Mouse (Mus musculus) embryonic facial prominence, embryonic 15.5 days (tissue): ENCODE measurements around the gene Uncx. TPM values are rescaled to one million over a fixed set of nuclear protein-coding genes. Genes with fewer than 3 reads are reported as not detected.

Experiments
- ATAC-seq: fragments of 200-750 bp; cut with Nextera tagmentation; 2 replicates; pipeline ENCODE4 v1.8.0; 2017; ENCODE audit warnings: low read depth, moderate TSS enrichment; ENCODE audit not compliant: insufficient number of reproducible peaks, low FRiP score, low TSS enrichment
- H3K27ac ChIP-seq: fragments of 300-500 bp; sonication (generic); replicated peaks from 2 replicates; pipeline ENCODE4 v1.5.1; 2015; ENCODE audit warnings: mild to moderate bottlenecking, inconsistent platforms
- H3K27me3 ChIP-seq: fragments of 300-500 bp; sonication (generic); 2 replicates; pipeline ENCODE4 v1.6.1; 2015; ENCODE audit warnings: inconsistent platforms
- H3K36me3 ChIP-seq: fragments of 300-500 bp; sonication (generic); 2 replicates; pipeline ENCODE4 v1.6.1; 2015; ENCODE audit warnings: mild to moderate bottlenecking, inconsistent platforms
- H3K4me1 ChIP-seq: fragments of 300-500 bp; sonication (generic); 2 replicates; pipeline ENCODE4 v1.6.1; 2015; ENCODE audit warnings: inconsistent platforms
- H3K4me2 ChIP-seq: fragments of 300-500 bp; sonication (generic); replicated peaks from 2 replicates; pipeline ENCODE4 v1.6.1; 2015; ENCODE audit warnings: mild to moderate bottlenecking, inconsistent platforms
- H3K4me3 ChIP-seq: fragments of 300-500 bp; sonication (generic); replicated peaks from 2 replicates; pipeline ENCODE4 v1.5.1; 2015; ENCODE audit warnings: mild to moderate bottlenecking, inconsistent platforms
- H3K9ac ChIP-seq: fragments of 300-500 bp; sonication (generic); 2 replicates; pipeline ENCODE4 v1.6.1; 2015; ENCODE audit warnings: inconsistent platforms
- H3K9me3 ChIP-seq: fragments of 300-500 bp; sonication (generic); replicated peaks from 2 replicates; pipeline ENCODE4 v1.6.1; 2016; ENCODE audit warnings: inconsistent platforms
- WGBS: fragments of 180-500 bp; shearing (Covaris S2); methylation state at CpG from one replicate; pipeline ENCODE4 v1.1.7; 2015; 5-methylcytosine and 5-hydroxymethylcytosine counted together
- polyA plus RNA-seq: library from polyadenylated mRNA; unstranded; fragments of >200 nt; fragmentation: Nextera tagmentation; extraction: Ambion mirVana; gene quantifications from 2 replicates; pipeline ENCODE4 v1.2.1, GENCODE M21; 2015

The Uncx gene
- polyA plus RNA-seq: 4.6 and 9.8 TPM in 2 replicates

DNA sequence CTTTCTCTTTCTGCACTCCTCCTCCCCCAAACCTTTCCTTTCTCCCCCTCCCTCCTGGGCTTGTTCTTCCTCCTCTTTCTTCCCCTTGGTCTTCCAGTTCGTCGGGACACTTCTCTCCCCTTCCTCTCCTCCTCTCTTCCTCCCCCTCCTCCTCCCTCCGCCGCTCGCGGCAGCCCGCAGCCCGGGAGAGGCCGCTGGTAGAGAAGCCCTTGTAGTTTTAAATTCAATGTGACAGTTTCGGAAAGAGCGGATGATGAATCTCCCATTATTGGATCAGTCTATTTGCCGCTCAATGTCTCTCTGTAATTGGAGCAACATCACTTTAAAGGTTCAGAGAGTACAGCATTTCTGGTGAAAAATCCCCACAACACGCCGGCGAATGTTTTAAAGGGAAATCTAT is at the start of gene Uncx:
Gene Uncx (plus strand): TSS at position 281 of the 400 bp plus-strand sequence.
- H3K4me2 ChIP-seq: peak within 1 kb of the TSS; percentile 28; the same call in 1 of the 2 replicates
- H3K27ac ChIP-seq: no peak within 1 kb of the TSS
- H3K9ac ChIP-seq: no peak within 1 kb of the TSS
- H3K36me3 ChIP-seq: no peaks in the 10 kb centered on the region
- ATAC-seq: no peak
- H3K9me3 ChIP-seq: no peaks in the 10 kb centered on the region
- WGBS: 1% methylated on average over 15 of the region's 15 CpGs
- H3K27me3 ChIP-seq: peaks cover 96% of the 10 kb centered on the region
- peaks cover 35% of the 10 kb centered on the region for H3K4me1 ChIP-seq
- peak within 1 kb of the TSS; percentile 22 for H3K4me3 ChIP-seq

DNA sequence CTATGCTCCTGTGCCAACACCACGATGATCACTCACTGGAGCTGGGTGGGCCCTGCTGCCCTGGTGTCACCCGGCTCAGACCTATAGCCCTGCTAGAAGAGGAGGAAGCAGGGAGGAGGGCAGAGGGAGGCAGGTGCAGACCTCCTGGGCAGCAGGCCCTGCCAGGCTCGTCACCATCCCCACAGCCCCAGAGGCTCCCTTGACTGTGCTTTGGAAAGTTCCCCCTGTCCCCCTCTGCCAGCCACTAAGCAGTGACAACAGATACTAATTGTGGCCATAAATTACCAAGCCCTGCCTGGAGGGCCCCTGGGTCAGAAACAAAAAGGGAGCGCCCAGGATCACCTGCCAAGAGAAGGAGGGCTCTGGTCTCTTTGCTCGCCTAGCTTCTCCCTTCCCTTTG is 49.6 kb upstream of the Uncx start:
- no peak overlapping the region for H3K27ac ChIP-seq
- H3K9ac ChIP-seq: no peak overlapping the region
- ATAC-seq: no peak
- H3K9me3 ChIP-seq: no peaks in the 10 kb centered on the region
- WGBS: 56% methylated on average over 5 of the region's 5 CpGs
- H3K4me2 ChIP-seq: no peak overlapping the region
- 0 out of 2 replicates have a peak, but pooled peaks cover 6% of the 10 kb centered on the region for H3K27me3 ChIP-seq
- H3K36me3 ChIP-seq: no peaks in the 10 kb centered on the region
- no peak overlapping the region for H3K4me3 ChIP-seq
- no peaks in the 10 kb centered on the region for H3K4me1 ChIP-seq

DNA sequence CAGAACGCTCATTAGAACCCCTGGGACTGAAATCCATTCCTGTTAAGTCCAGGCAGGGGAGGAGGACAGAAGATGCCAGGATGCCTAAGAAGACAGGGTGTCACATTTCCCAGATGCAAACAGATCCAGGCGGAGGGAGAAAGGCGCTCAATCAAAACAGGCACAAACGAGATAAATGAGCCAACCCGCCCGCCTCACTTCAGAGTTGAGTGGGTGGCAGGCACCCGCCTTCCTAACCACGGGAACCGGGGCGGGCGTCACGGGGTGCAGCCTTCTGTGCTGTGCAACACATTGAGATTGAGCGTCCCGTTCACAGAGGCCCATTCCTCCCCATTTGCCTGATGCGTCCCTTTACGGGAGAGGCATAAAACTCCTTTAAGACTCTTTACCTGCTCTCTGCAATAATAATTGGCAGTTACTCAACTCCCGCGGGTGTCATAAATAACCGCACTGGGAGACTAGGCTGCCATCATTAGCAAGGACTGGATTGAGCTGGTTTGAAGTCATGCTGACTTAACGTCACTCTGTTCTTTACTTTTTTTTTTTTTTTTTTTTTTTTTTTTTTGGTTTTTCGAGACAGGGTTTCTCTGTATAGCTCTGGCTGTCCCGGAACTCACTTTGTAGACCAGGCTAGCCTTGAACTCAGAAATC is 48.1 kb upstream of the Uncx start:
- H3K9ac ChIP-seq: no peak overlapping the region
- 48% methylated on average over 22 of the region's 22 CpGs for WGBS
- no peak overlapping the region for H3K27ac ChIP-seq
- no peak for ATAC-seq
- no peaks in the 10 kb centered on the region for H3K9me3 ChIP-seq
- H3K4me1 ChIP-seq: no peaks in the 10 kb centered on the region
- no peak overlapping the region for H3K4me3 ChIP-seq
- H3K36me3 ChIP-seq: no peaks in the 10 kb centered on the region
- 0 out of 2 replicates have a peak, but pooled peaks cover 6% of the 10 kb centered on the region for H3K27me3 ChIP-seq
- 0 out of 2 replicates have a peak overlapping the region, but pooled peaks have one; percentile 0 for H3K4me2 ChIP-seq

DNA sequence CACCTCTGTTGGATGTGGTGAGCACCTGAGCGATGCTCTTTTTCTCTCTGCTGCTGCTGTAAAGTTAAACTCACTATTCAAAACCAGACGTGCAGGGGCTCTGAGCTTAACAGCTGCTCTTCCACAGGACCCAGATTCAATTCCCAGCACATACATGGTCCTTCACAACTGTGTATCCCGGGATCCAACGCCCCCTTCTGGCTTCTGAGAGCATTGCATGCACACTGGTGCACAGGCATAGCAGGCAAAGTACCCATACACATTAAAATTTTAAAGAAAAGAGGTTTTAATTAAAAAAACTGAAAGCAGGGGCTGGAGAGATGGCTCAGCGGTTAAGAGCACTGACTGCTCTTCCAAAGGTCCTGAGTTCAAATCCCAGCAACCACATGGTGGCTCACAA is 46.4 kb upstream of the Uncx start:
- no peak overlapping the region for H3K27ac ChIP-seq
- H3K9me3 ChIP-seq: no peaks in the 10 kb centered on the region
- H3K36me3 ChIP-seq: no peaks in the 10 kb centered on the region
- no peak overlapping the region for H3K4me3 ChIP-seq
- no peak overlapping the region for H3K4me2 ChIP-seq
- H3K27me3 ChIP-seq: 0 out of 2 replicates have a peak, but pooled peaks cover 6% of the 10 kb centered on the region
- ATAC-seq: no peak
- 50% methylated on average over 5 of the region's 5 CpGs for WGBS
- H3K4me1 ChIP-seq: no peaks in the 10 kb centered on the region
- H3K9ac ChIP-seq: no peak overlapping the region

DNA sequence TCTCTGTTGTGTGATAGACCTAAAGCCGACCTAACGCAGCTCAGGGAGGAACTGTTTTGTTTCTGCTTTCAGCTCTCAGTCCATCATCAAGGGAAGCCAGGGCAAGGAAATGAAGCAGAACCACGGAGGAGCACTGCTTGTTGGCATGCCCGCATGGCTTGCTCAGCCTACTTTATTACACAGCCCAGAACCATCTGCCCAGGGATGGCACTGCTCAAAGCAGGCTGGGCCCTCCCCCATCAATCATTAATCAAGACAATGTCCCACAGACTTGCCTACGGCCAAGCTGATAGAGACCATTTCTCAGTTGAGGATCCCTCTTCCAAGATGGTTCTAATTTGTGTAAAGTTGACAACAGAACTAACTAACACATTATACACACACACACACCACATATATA is 44.5 kb upstream of the Uncx start:
- Histone ChIP-seq H3K9me3 (no peaks in the 10 kb centered on the region), H3K4me3 (no peak overlapping the region), H3K4me1 (no peaks in the 10 kb centered on the region), H3K9ac (no peak overlapping the region), H3K27me3 (0 out of 2 replicates have a peak, but pooled peaks cover 6% of the 10 kb centered on the region), H3K36me3 (no peaks in the 10 kb centered on the region), H3K27ac (no peak overlapping the region), H3K4me2 (no peak overlapping the region)
- ATAC-seq: no peak
- WGBS: 68% methylated on average over 5 of the region's 5 CpGs

DNA sequence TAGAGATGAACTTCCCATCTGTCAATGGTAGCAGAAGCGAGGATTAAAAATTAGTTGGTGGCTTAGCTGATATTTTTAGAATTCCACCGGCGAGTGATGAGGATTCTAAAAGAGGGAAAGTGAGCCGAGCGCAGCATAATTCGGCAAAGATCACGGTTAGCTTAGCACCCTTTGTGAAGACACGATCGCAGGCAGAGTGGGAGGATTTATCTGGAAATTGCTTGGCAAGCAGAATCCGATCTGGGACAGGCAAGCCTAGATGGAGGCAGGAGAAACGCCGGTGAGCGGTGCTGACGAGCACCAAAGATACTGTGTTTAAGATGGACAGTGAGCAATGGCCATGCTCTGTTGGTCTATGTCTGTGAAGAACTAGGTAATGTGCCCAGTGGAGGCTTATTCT is 41.0 kb upstream of the Uncx start:
- peaks cover 12% of the 10 kb centered on the region for H3K27me3 ChIP-seq
- H3K9me3 ChIP-seq: no peaks in the 10 kb centered on the region
- H3K4me1 ChIP-seq: no peaks in the 10 kb centered on the region
- WGBS: 80% methylated on average over 14 of the region's 14 CpGs
- no peak for ATAC-seq
- H3K9ac ChIP-seq: no peak overlapping the region
- H3K27ac ChIP-seq: no peak overlapping the region
- no peak overlapping the region for H3K4me3 ChIP-seq
- no peak overlapping the region for H3K4me2 ChIP-seq
- no peaks in the 10 kb centered on the region for H3K36me3 ChIP-seq

DNA sequence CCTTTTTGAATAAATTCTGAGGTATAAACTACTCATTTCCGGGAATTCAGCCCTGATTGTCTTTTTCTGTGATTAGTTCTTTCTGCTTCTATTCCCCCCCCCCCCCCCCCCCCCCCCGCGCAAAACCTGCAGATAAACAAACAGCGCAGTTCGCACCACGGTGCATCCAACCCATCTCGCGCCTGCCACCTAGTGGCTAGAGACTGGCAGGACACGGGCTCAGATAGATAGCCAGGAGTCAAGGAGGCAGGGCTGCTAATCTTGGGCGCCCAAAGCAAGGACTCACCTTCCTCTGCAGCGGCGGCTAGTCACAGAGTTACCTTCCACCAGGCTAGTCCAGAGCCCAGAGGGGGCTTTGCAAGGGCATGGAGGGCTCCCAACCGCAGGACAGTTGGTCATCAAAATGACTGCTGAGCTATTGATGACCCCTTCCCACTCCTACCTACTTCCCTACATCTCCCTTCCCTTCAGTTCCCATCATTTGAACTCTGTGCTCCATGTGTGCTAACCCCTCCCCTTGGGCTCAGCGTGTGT is 38.2 kb upstream of the Uncx start:
- H3K27me3 ChIP-seq: peaks cover 12% of the 10 kb centered on the region
- no peak overlapping the region for H3K4me3 ChIP-seq
- no peak overlapping the region for H3K27ac ChIP-seq
- H3K4me2 ChIP-seq: no peak overlapping the region
- H3K4me1 ChIP-seq: no peaks in the 10 kb centered on the region
- ATAC-seq: 0 out of 2 replicates have a peak, but pooled peaks have one; percentile 15
- 4% methylated on average over 12 of the region's 14 CpGs for WGBS
- H3K9ac ChIP-seq: no peak overlapping the region
- H3K36me3 ChIP-seq: no peaks in the 10 kb centered on the region
- no peaks in the 10 kb centered on the region for H3K9me3 ChIP-seq

DNA sequence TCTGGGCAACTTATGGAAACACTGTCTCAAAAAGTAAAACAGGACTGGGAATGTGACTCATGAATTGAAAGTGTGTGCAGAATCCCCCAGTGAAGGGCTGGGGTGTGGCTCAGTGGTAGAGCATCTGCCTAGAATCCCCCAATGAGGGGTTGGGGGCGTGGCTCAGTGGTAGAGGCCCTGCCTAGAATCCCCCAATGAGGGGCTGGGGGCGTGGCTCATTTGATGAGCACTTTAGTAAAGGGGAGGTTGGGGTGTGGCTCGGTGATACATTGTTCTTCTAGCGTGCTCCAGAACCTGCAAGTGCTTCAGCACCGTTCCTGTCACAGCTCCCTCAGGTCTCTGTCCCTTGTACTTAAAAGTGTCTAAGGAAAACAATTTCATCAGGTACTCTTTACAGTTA is 37.1 kb upstream of the Uncx start:
- no peak overlapping the region for H3K9ac ChIP-seq
- 17% methylated on average over 5 of the region's 5 CpGs for WGBS
- no peaks in the 10 kb centered on the region for H3K36me3 ChIP-seq
- no peak overlapping the region for H3K4me3 ChIP-seq
- no peak for ATAC-seq
- H3K27me3 ChIP-seq: peaks cover 21% of the 10 kb centered on the region
- no peak overlapping the region for H3K4me2 ChIP-seq
- H3K27ac ChIP-seq: no peak overlapping the region
- H3K9me3 ChIP-seq: no peaks in the 10 kb centered on the region
- no peaks in the 10 kb centered on the region for H3K4me1 ChIP-seq

DNA sequence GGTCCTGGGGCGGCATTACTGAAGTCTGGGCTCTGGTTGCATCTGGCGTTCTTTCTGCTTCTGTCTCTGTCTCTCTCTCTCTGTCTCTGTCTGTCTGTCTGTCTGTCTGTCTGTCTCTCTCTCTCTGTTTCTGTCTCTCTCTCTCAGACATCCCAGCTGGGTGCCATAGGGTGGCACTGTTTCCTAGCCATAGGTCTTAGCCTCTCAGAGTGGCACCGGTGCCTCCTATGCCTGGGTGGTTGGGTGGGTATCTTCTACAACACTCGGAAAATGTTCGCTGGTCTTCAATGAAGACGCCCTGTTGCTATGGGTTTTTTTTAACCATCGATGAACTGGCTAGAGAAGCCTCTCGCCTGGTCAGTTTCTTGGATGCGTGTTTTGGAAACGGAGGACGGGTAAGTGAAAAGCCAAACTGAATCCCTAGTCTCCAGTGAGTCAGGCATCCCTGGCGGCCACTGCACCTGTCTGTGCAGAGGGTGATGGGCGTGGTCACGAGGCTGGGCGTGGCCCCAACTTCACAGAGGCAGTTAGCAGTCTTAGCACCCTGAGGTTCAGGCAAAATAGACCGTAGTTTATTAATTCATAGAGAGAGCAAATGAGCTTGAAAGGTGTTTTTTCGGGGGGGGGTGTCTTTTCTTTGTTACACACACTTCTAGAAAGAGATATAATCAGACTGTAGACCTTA is 32.5 kb upstream of the Uncx start:
- Histone ChIP-seq H3K9me3 (0 out of 2 replicates have a peak, but pooled peaks cover 4% of the 10 kb centered on the region), H3K27me3 (peaks cover 12% of the 10 kb centered on the region), H3K27ac (no peak overlapping the region), H3K9ac (no peak overlapping the region), H3K4me3 (no peak overlapping the region), H3K36me3 (no peaks in the 10 kb centered on the region), H3K4me2 (no peak overlapping the region), H3K4me1 (0 out of 2 replicates have a peak, but pooled peaks cover 1% of the 10 kb centered on the region)
- ATAC-seq: no peak
- 15% methylated on average over 17 of the region's 17 CpGs for WGBS

DNA sequence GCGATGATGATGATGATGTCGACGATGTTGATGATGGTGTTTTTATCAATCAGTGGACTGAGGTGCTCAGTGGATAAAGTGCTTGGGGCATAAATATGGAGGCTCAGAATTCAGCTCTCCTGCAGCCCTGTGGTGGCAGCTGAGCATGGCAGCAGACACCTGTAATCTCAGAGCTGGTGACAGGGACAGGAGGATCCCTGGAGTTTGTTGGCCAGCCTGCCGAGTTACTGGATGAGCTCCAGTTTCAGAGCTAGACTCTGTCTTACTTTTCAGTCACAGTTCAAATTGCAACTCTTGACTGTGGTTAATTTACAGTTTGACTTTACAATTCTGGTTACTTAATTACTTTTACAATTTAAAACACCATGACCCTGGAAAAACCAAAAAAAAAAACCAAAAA is 31.1 kb upstream of the Uncx start:
- 0 out of 2 replicates have a peak, but pooled peaks cover 4% of the 10 kb centered on the region for H3K9me3 ChIP-seq
- H3K27ac ChIP-seq: no peak overlapping the region
- ATAC-seq: no peak
- WGBS: 80% methylated on average over 4 of the region's 4 CpGs
- peaks cover 9% of the 10 kb centered on the region; the same call in 1 of the 2 replicates for H3K27me3 ChIP-seq
- peaks cover 8% of the 10 kb centered on the region; the same call in 1 of the 2 replicates for H3K4me1 ChIP-seq
- H3K4me2 ChIP-seq: no peak overlapping the region
- no peak overlapping the region for H3K4me3 ChIP-seq
- no peaks in the 10 kb centered on the region for H3K36me3 ChIP-seq
- no peak overlapping the region for H3K9ac ChIP-seq

DNA sequence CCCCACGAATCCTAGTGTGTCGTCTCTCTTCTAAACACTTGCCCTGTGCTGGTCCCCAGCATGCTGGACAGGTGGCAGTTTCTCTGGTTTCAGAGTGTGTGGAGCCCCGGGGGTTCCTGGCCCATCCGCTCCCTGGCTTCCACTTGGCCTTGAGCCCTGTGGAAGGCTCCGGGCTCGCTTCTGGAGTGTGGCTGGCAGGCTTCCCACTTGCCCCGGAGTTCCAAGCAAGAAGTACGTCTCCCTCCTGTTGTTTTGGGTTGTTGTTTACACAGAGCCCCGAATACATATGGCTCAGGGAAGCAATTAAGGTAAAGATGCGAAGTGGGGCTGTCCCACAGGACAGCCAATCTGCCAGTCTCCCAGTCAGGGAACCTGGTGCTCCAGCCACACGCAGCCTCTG is 27.0 kb upstream of the Uncx start:
- peak overlapping the region; percentile 23 for H3K4me2 ChIP-seq
- no peak overlapping the region for H3K27ac ChIP-seq
- no peak overlapping the region for H3K4me3 ChIP-seq
- H3K9me3 ChIP-seq: 0 out of 2 replicates have a peak, but pooled peaks cover 4% of the 10 kb centered on the region
- H3K9ac ChIP-seq: no peak overlapping the region
- no peak for ATAC-seq
- no peaks in the 10 kb centered on the region for H3K27me3 ChIP-seq
- H3K36me3 ChIP-seq: no peaks in the 10 kb centered on the region
- WGBS: 20% methylated on average over 11 of the region's 11 CpGs
- peaks cover 8% of the 10 kb centered on the region; the same call in 1 of the 2 replicates for H3K4me1 ChIP-seq
